Mouse (Mus musculus) cortical plate, adult 2 months (tissue): ENCODE data around the gene Gm13119. TPM values are rescaled to one million over a fixed set of nuclear protein-coding genes. Genes with fewer than 3 reads are reported as not detected.
"Not testable (repeated sequence)": the region's sequence is repeated elsewhere in the genome, so short reads cannot be mapped to it uniquely, and the experiment has no call there.

Experiments used
- H3K27ac ChIP-seq: fragments of 200-500 bp; 2 replicates; pipeline ENCODE4 v1.5.1; 2012; ENCODE audit warnings: low read length, control low read depth, inconsistent platforms; ENCODE audit not compliant: insufficient read depth
- H3K4me1 ChIP-seq: fragments of 200-500 bp; 2 replicates; pipeline ENCODE4 v1.6.1; 2011; ENCODE audit warnings: low read length; ENCODE audit not compliant: control insufficient read depth, insufficient read depth
- H3K4me3 ChIP-seq: fragments of 200-500 bp; 2 replicates; pipeline ENCODE4 v1.5.1; 2011; ENCODE audit warnings: mild to moderate bottlenecking, low read length, control low read depth; ENCODE audit not compliant: insufficient read depth
- CTCF ChIP-seq: fragments of 200-500 bp; IDR thresholded peaks from 2 replicates; pipeline ENCODE4 v1.5.1; 2011; ENCODE audit warnings: mild to moderate bottlenecking, control low read depth, low read length; ENCODE audit not compliant: insufficient read depth; ENCODE audit errors: extremely low read depth
- POLR2A ChIP-seq: fragments of 200-500 bp; IDR thresholded peaks from 2 replicates; pipeline ENCODE4 v1.6.1; 2011; ENCODE audit warnings: mild to moderate bottlenecking, low read length, control low read depth; ENCODE audit not compliant: insufficient read depth; ENCODE audit errors: extremely low read depth
- polyA plus RNA-seq: library from polyadenylated mRNA; depleted of rRNA; stranded (reverse); fragments of >200 nt; gene quantifications from 2 replicates; pipeline ENCODE4 v1.2.3, GENCODE M21; 2012; rRNA removed

The Gm13119 gene
- polyA plus RNA-seq, result not detected in 2 replicates

DNA sequence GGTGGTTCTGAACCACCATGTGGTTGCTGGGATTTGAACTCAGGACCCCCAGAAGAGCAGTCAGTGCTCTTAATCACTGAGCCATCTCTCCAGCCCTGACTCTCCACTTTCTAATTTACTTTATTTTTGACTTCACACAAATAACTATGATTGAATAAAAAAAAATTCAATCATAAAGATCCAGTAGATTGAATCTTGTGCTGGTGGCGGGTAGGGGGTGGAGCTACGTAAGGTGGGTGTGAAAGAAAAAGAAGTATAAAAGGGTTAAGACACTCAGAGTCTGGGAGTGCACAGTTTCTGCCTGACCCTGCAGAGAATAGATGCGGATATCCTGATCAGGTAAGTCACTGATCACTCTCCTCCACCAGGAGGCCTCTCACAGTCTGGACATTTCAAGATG is at the start of gene Gm13119:
Gene Gm13119, plus strand, starts transcription at position 301 of the 400 bp plus-strand sequence.
- not testable (repeated sequence) for H3K27ac ChIP-seq, H3K4me3 ChIP-seq, H3K4me1 ChIP-seq

DNA sequence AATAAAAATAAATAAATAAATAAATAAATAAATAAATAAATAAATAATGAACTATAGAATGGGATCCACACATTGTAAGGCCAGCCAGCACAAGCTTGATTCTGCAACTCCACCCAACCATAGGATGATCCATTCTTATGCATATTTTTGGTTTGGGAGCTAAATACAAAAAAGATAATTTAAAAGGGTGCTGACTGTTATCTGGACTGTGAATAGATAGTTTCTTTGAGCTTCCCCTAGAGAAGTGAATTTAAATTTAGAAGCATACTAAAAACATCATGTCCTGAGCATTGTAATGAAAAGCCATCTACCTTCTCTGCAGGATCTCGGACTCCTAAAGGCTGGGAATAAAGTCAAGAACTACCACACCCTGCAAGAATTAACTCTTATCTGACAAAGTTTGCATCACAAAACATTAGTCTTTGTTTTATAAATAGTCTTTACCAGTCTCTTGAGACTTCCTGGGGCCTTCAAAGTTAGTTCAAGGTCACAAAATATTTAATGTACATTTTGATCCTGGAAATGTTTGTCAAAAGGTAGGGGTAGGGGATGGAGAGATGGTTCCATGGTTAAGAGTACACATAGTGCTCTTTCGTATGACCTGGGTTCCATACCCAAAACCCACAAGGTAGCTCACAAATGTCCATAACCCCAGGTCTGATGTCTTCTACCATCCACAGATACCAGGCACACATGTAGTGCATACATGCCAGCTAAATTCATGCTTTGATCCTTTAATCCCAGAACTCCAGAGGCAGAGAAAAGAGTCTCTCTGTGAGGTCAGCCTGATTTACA is 44.9 kb upstream of the Gm13119 start:
- not testable (repeated sequence) for H3K4me3 ChIP-seq, H3K27ac ChIP-seq, H3K4me1 ChIP-seq

DNA sequence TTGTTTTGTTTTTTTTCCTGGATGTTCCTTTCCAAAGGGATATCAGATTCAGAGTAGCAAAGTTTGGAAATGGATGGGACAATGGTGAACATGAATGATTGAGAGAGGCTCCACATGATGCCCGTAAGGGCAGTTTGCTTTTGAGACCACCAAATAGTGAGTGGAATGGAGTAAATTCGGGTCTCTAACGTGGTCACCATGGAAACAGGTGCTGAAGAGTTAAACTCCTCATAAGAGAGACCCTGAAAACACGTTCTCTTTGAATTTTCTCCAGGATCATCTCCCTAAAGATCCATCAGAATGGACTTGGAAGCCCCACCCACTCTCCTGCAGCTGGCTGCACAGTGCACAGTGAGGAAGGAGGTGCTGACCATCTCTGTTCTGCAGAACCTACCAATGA is 27.8 kb upstream of the Gm13119 start, which contains the start of gene Gm13128:
Gene Gm13128, plus strand, starts transcription at position 301 of the 400 bp plus-strand sequence.
- not testable (repeated sequence) for H3K4me1 ChIP-seq, H3K27ac ChIP-seq, H3K4me3 ChIP-seq

DNA sequence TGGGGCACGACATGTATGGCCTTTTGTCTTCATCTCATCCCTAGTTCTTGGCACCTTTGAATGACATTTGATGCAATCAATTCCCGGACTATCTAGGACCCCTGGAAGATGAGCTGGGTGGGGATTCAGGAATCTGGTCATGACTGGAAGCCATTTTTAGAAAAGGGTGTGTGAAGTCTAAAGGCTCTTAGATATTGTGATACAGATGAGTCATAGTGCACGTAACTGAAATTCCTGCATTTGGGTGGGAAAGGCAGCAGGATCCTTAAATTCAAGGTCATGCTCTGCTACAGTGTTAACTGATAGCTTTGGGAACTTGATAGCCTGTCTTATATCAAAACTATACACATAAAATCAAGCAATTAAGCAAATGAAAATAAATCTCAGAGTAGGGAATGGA is 21.9 kb upstream of the Gm13119 start:
- not testable (repeated sequence) for H3K4me1 ChIP-seq, H3K4me3 ChIP-seq, H3K27ac ChIP-seq

DNA sequence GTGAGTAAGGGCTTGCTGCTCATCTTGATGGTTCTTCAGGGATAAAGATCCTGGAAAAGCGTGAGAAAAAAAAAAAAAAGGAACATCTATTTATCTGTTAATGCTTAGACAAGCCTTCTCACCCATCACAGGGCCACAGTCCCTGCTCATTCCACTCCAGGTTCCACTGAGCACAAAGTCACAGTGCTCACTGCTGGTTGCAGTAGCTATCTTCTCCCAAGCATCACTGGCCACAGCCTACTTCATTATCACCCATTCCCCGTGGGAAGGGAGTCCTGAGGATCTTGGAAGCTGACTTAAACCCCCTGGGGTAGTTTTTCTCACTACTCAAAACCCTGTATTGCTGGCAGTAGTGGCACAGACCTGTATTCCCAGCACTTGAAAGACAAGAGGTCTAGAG is 20.2 kb downstream of the Gm13119 start, which contains the start of gene Pramef20:
Gene Pramef20, minus strand, starts transcription at position 23 of the 400 bp plus-strand sequence.
- Histone ChIP-seq H3K4me1 (no peaks in the 10 kb centered on the region), H3K27ac (no peak within 1 kb of the TSS), H3K4me3 (no peak within 1 kb of the TSS)
- TF ChIP-seq POLR2A (no peak), CTCF (no peak)

DNA sequence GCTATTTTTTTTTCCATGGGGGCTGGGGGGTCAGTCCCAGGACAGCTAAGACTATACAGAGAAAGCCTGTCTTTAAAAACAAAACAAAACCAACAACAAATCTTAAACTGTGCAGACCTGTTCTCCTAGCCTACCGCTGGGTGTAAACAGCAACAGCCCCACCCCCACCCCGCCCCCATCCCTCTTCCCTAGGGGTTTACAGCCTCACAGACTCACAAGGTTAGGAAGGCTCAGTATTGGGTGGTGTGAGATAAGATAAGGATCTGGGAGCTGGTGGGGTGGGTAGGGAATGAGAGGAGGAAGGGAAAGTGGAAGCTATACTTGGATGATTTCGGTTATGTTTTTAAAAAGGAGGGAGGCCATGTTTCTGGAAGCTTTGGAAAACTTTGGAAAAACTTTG is 38.6 kb downstream of the Gm13119 start:
- TF ChIP-seq POLR2A, result no peak
- no peaks in the 10 kb centered on the region for H3K4me1 ChIP-seq
- H3K4me3 ChIP-seq, result no peak overlapping the region
- no peak overlapping the region for H3K27ac ChIP-seq

DNA sequence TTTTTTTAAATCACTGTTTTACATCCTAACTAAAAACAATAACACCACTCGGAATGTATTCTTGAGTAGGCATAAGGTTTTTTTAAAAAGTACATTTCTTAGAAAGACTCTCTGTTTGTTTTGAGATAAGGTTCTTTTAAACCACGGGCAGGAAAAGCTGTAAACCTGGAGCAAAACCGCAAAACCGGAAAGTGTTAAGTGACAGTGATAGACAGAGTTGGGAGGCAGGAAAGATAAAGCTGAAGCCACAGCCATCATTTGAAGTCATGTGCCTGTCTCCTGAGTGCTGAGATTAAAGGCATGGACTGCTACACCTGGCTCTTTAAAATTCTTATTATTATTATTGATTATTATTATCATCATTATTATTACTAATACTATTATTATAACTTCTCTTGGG is 45.0 kb downstream of the Gm13119 start:
- Histone ChIP-seq H3K4me1 (no peaks in the 10 kb centered on the region), H3K27ac (no peak overlapping the region), H3K4me3 (no peak overlapping the region)
- TF ChIP-seq CTCF (no peak), POLR2A (no peak)

DNA sequence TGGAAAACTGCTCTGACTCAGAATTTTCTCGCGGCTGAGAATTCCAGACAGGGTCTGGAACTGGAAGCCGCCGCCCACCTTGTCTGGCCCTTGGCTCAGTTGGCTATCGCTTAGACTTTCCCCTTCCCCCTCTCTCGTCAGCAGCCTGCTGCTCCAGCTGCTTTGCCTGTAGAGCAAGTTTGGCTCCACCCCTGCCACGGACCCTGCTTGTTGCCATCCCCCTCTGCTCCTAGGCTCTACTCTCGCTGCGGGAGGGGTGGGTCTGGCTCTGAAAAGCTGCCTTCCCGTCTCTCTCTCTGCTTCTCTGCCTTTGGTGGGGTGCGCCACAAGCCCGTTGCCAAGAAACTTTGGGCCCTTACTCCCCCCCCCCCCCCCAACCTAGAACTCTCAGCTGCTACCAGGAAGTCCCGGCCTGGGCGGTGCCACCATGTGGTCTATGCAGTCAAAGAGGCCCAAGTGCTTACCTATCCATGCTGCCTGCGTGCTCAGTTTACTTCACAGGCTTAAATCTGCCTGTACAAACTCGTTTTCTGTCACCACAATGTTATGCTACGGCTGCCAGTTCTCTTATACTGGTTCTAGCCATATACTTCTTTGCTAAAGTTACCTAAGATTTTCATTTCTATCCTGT is 46.8 kb downstream of the Gm13119 start:
- TF ChIP-seq CTCF (no peak), POLR2A (no peak)
- no peak overlapping the region for H3K27ac ChIP-seq
- no peaks in the 10 kb centered on the region for H3K4me1 ChIP-seq
- no peak overlapping the region for H3K4me3 ChIP-seq

DNA sequence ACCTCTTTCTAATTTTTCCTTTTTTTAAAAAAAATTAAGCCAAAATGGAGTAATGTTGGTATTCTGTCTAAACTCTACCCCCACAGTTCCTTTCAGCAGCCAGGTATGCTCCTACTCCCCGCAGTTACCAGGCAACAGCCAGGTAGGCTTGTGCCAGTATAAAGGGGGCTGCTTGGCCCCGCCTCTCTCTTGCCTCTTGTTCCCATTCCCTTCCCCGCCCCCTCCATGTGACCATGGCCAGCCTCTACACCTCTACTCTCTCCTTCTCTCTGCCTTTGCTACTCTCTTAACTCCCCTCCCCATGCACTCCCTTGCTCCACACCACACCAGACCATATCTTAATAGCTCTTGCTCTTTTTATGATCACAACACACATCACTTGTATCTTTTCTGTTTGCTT is 48.5 kb downstream of the Gm13119 start:
- TF ChIP-seq CTCF, result no peak
- no peak for TF ChIP-seq POLR2A
- H3K27ac ChIP-seq, result no peak overlapping the region
- H3K4me3 ChIP-seq, result no peak overlapping the region
- no peaks in the 10 kb centered on the region for H3K4me1 ChIP-seq

DNA sequence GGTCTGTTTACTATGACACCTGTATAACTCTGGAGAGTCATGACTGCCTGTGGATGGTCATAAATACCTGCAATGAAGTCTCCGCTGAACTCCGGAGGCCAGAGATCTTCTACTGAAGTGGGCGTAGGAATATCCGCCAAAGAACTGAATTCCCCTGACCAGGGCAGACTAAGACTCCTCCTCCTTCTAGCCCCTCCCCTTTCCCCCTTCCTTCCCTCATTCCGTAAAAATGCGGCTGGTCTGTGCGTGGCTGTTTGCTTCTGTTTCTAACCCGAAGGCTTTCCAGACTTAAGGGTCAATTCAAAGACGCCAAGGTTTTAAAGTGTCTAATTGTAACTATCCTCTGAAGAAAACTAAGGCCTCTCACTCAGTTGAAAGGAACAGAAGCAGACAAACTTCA is 50.5 kb downstream of the Gm13119 start, which contains the start of gene Pramef12:
Gene Pramef12, minus strand, starts transcription at position 175 of the 400 bp plus-strand sequence.
- Histone ChIP-seq H3K27ac (no peak within 1 kb of the TSS), H3K4me1 (no peaks in the 10 kb centered on the region), H3K4me3 (no peak within 1 kb of the TSS)
- TF ChIP-seq CTCF, result no peak
- TF ChIP-seq POLR2A, result no peak

Other genes with a start within 250 kb of the Gm13119 start
- gene Oog3, start 195.3 kb upstream of the Gm13119 start, polyA plus RNA-seq, result not detected in 2 replicates
- not detected in 2 replicates for gene Oog2, start 167.2 kb upstream of the Gm13119 start, polyA plus RNA-seq
- not detected in 2 replicates for gene C87977, start 144.6 kb upstream of the Gm13119 start, polyA plus RNA-seq
- gene Pramel5, start 77.5 kb upstream of the Gm13119 start, polyA plus RNA-seq, result not detected in 2 replicates
- not detected in 2 replicates for gene Gm13128, start 27.7 kb upstream of the Gm13119 start, polyA plus RNA-seq
- not detected in 2 replicates for gene Pramef20, start 20.0 kb downstream of the Gm13119 start, polyA plus RNA-seq
- gene Pramef12, start 50.5 kb downstream of the Gm13119 start, polyA plus RNA-seq, result not detected in 2 replicates
- not detected in 2 replicates for gene 1700012P22Rik, start 80.8 kb downstream of the Gm13119 start, polyA plus RNA-seq
- not detected in 2 replicates for gene Gm9944, start 95.4 kb downstream of the Gm13119 start, polyA plus RNA-seq
- gene Aadacl3, start 105.8 kb downstream of the Gm13119 start, polyA plus RNA-seq, result not detected in 2 replicates
- not detected in 2 replicates for gene 9430007A20Rik, start 161.9 kb downstream of the Gm13119 start, polyA plus RNA-seq
- gene Gm13124, start 207.2 kb downstream of the Gm13119 start, polyA plus RNA-seq, result not detected in 2 replicates